Mouse (Mus musculus): ENCODE data around the gene Npl.

- TF ChIP-seq CTCF (IDR thresholded peaks at IDR 0.05; ENCODE audit: low read depth, low read length) (no peak), POLR2A (IDR thresholded peaks at IDR 0.05; ENCODE audit: borderline replicate concordance, low read depth, low read length) (no peak)
These were observed 59.9 kb downstream of the Npl start for GRCm38 (mm10) chr1:153489963-153490362.

Measured in bone marrow macrophage, adult 2 months (primary cell).